Mouse (Mus musculus): Measurements from ENCODE around the gene Cdkn2b. TPM values are rescaled to one million over a fixed set of nuclear protein-coding genes. Genes with fewer than 3 reads are reported as not detected.

Gene Cdkn2b
- polyA plus RNA-seq, 1 experiment = 9.7 TPM

DNA sequence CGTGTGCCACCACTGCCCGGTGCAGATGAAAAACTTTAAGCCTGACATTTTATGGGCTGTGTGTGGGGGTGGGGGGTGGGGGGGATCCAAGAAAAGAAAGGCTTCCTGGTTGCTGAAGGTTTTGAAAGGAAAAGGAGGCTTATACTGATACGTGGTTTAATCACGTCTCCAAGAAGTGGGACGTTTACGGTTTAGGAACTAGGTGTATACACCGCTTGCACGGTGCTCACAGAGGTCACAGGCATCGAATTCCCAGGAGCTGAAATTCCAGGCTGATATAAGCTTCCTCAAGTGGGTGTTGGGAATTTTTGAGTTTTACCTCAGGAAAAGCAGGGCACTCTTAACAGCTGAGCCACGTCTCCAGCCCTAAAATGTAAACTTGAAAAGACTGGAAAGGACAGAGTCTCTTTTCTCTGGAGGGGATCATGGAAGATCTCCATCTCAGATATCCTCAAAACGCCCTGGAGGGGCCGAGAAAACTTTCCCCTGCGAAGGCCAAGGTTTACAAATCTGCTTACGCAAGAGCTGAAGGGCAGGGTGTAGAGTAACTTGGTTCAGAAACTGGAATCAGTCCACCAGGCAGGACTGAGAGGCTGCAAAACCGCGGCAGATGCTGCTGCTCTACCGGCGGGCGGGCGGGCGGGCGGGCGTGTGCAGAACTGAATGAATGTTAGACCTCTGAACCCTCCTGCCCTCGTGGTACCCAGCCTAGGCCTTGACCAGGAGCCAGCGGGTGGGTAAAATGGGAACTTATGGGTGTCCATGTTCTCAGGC, 34.8 kb downstream of the Cdkn2b start:
- no peaks in the 10 kb centered on the region for H3K36me3 ChIP-seq (ENCODE audit: control insufficient read depth, insufficient read depth, low read length)
- 11% methylated on average over 25 of the region's 25 CpGs for WGBS
- TF ChIP-seq CTCF (IDR thresholded peaks at IDR 0.05; ENCODE audit: borderline replicate concordance, control insufficient read depth, extremely low read depth, insufficient read depth, low read length, poor library complexity) (no peak), POLR2A (IDR thresholded peaks at IDR 0.05; ENCODE audit: control insufficient read depth, extremely low read depth, insufficient read depth, low read length, poor library complexity) (no peak)
- DNase-seq = no peak
- H3K4me3 ChIP-seq (ENCODE audit: control insufficient read depth, insufficient read depth, low read length) = no peak overlapping the region
- H3K27me3 ChIP-seq (ENCODE audit: control insufficient read depth, insufficient read depth, low read length) = peaks cover 23% of the 10 kb centered on the region
- H3K4me1 ChIP-seq (replicated peaks; ENCODE audit: control insufficient read depth, insufficient read depth, low read length) = no peaks in the 10 kb centered on the region
- H3K27ac ChIP-seq (ENCODE audit: control insufficient read depth, insufficient read depth, low read length) = no peak overlapping the region

DNA sequence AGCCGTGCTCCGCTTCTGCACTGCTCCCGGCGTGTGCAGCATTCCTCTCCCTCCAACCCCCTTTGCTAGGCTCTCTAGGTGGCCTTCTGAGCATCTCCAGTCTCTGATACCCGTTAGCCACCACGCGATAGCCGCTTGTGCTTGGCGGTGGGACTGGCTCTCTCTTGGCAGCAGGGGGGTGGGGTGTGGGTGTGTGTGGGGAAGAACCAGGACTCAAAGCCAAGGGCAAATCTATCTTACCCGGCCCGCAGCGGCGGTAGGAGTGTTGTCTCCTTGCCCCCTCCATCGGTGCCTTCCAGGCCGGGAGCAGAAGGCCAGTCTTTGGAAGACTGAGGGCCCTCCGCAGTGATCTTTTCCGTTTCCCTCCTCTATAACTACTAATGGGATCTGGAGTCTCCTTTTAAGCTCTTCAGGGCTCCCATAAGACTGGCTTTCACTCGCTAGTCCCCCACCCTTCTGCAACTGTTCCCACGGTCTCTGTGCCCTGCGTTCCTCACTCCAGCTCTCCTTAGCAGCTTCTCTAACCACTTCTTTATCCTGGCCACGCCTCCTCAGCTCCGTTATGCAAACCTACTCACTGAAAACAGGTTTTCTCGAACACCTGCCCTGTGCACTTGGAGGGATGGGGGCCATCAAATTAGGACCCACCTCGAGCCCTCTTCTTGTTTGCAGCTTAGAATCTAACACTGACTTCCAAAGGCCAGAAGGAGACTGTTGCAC, 35.9 kb downstream of the Cdkn2b start:
- no peaks in the 10 kb centered on the region for H3K36me3 ChIP-seq (ENCODE audit: control insufficient read depth, insufficient read depth, low read length)
- DNase-seq = no peak
- no peak for TF ChIP-seq CTCF (IDR thresholded peaks at IDR 0.05; ENCODE audit: borderline replicate concordance, control insufficient read depth, extremely low read depth, insufficient read depth, low read length, poor library complexity)
- no peak for TF ChIP-seq POLR2A (IDR thresholded peaks at IDR 0.05; ENCODE audit: control insufficient read depth, extremely low read depth, insufficient read depth, low read length, poor library complexity)
- no peaks in the 10 kb centered on the region for H3K4me1 ChIP-seq (replicated peaks; ENCODE audit: control insufficient read depth, insufficient read depth, low read length)
- no peak overlapping the region for H3K4me3 ChIP-seq (ENCODE audit: control insufficient read depth, insufficient read depth, low read length)
- no peak overlapping the region for H3K27ac ChIP-seq (ENCODE audit: control insufficient read depth, insufficient read depth, low read length)
- 11% methylated on average over 24 of the region's 24 CpGs for WGBS
- H3K27me3 ChIP-seq (ENCODE audit: control insufficient read depth, insufficient read depth, low read length) = peaks cover 23% of the 10 kb centered on the region

DNA sequence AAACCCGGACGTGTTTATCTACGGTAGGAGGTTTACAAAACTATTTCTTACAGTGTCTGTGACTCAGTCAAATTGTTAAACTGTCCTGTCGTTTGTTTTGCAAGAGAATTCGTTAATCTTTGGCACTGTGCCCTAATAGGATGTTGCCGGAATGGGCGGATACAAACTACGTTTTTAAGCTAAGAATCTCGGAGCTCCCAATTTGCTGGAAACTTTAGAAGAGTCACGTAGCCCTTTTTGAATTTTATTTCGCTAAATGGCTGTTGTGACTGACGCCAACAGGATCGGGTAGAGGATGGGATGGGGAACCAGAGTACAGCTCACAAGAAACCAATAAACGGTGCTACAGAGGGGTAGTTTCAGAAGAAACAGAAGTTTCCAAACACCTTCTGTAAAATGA, 36.8 kb downstream of the Cdkn2b start:
- Histone ChIP-seq H3K4me1 (replicated peaks; ENCODE audit: control insufficient read depth, insufficient read depth, low read length) (no peaks in the 10 kb centered on the region), H3K36me3 (ENCODE audit: control insufficient read depth, insufficient read depth, low read length) (no peaks in the 10 kb centered on the region), H3K27me3 (ENCODE audit: control insufficient read depth, insufficient read depth, low read length) (peaks cover 23% of the 10 kb centered on the region), H3K27ac (ENCODE audit: control insufficient read depth, insufficient read depth, low read length) (no peak overlapping the region), H3K4me3 (ENCODE audit: control insufficient read depth, insufficient read depth, low read length) (no peak overlapping the region)
- no peak for TF ChIP-seq POLR2A (IDR thresholded peaks at IDR 0.05; ENCODE audit: control insufficient read depth, extremely low read depth, insufficient read depth, low read length, poor library complexity)
- WGBS = 7% methylated on average over 14 of the region's 14 CpGs
- DNase-seq = no peak

DNA sequence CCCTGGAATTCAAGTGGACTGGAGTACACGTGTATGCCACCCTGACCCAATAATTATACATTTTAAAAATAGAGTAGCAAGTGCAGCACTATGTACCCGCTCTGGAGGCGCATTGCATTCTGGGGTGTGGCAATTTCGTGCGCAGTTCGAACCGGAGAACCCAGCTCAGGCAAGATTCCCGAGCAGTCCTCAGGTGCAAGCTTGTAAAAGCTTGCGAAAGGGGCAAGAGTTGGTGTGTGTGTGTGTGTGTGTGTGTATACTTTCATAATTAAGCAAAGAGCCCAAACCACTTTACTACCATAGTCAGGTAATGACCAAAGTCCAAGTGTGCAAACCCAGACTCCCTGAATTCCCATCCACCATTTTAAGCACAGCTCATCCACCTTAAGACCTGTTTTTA, 37.3 kb downstream of the Cdkn2b start:
- TF ChIP-seq CTCF (IDR thresholded peaks at IDR 0.05; ENCODE audit: borderline replicate concordance, control insufficient read depth, extremely low read depth, insufficient read depth, low read length, poor library complexity) (no peak), POLR2A (IDR thresholded peaks at IDR 0.05; ENCODE audit: control insufficient read depth, extremely low read depth, insufficient read depth, low read length, poor library complexity) (no peak)
- no peak for DNase-seq
- Histone ChIP-seq H3K27ac (ENCODE audit: control insufficient read depth, insufficient read depth, low read length) (no peak overlapping the region), H3K27me3 (ENCODE audit: control insufficient read depth, insufficient read depth, low read length) (peaks cover 23% of the 10 kb centered on the region), H3K4me3 (ENCODE audit: control insufficient read depth, insufficient read depth, low read length) (no peak overlapping the region), H3K36me3 (ENCODE audit: control insufficient read depth, insufficient read depth, low read length) (no peaks in the 10 kb centered on the region), H3K4me1 (replicated peaks; ENCODE audit: control insufficient read depth, insufficient read depth, low read length) (no peaks in the 10 kb centered on the region)
- WGBS = 7% methylated on average over 9 of the region's 9 CpGs

DNA sequence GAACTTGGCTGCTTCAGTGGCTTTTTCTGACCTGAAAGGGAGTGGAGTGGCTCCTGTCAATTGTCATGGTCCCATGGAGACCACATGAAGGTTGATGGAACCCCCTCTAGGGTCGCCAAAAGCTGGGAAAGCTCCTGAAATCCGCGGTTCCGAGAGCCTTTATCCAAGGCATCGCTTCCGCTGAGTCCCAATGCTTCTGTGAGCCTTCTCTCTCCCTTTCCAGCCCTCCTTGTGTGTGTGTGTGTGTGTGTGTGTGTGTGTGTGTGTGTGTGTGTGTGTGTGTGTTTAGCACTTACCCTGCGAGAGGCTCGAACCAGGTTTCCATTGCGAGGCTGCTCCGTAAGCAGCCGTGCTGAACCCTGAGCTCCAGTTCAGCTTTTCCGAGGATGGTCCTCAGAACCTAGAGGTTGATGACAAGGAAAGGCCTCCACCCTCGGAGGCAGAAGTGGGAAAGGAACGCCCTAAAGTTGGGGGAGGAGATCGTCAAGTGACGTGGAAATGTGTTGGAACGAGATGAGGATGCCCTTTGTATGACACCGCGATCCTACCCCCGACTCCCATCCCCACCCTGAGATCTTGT, 37.8 kb downstream of the Cdkn2b start:
- Histone ChIP-seq H3K27ac (ENCODE audit: control insufficient read depth, insufficient read depth, low read length) (no peak overlapping the region), H3K4me1 (replicated peaks; ENCODE audit: control insufficient read depth, insufficient read depth, low read length) (no peaks in the 10 kb centered on the region), H3K27me3 (ENCODE audit: control insufficient read depth, insufficient read depth, low read length) (peaks cover 23% of the 10 kb centered on the region), H3K4me3 (ENCODE audit: control insufficient read depth, insufficient read depth, low read length) (no peak overlapping the region), H3K36me3 (ENCODE audit: control insufficient read depth, insufficient read depth, low read length) (no peaks in the 10 kb centered on the region)
- TF ChIP-seq POLR2A (IDR thresholded peaks at IDR 0.05; ENCODE audit: control insufficient read depth, extremely low read depth, insufficient read depth, low read length, poor library complexity) (no peak), CTCF (IDR thresholded peaks at IDR 0.05; ENCODE audit: borderline replicate concordance, control insufficient read depth, extremely low read depth, insufficient read depth, low read length, poor library complexity) (no peak)
- DNase-seq = no peak
- 5% methylated on average over 20 of the region's 20 CpGs for WGBS

DNA sequence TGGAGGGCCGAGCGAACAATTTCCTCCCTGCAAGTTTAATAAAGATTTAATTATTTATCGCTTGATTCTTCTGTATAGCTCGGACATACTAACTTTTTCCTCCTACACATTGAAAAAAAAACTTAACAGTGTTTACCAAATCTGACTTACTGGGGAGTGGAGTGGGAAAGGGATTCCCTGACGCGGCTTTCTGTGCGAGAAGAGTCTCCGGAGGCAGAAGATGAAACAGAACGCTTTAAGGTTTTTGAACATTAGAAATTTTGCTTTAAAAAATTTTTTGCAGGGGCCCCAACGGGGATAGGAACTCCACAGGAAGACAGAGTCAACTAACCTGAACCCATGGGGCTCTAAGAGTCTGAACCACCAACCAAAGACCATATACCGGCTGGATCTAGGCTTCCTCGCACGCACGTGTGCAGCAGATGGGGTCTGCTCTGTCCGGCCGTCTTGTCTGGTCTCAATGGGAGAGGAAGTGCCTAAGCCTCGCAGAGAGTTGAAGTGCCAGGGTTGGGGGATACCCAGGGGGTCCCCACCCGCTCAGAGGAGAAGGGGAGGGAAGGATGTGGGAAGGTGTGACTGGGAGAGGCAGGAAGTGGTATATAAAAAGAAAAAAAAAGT, 38.6 kb downstream of the Cdkn2b start:
- no peak for DNase-seq
- Histone ChIP-seq H3K27ac (ENCODE audit: control insufficient read depth, insufficient read depth, low read length) (no peak overlapping the region), H3K36me3 (ENCODE audit: control insufficient read depth, insufficient read depth, low read length) (no peaks in the 10 kb centered on the region), H3K4me1 (replicated peaks; ENCODE audit: control insufficient read depth, insufficient read depth, low read length) (no peaks in the 10 kb centered on the region), H3K27me3 (ENCODE audit: control insufficient read depth, insufficient read depth, low read length) (peaks cover 20% of the 10 kb centered on the region), H3K4me3 (ENCODE audit: control insufficient read depth, insufficient read depth, low read length) (no peak overlapping the region)
- TF ChIP-seq CTCF (IDR thresholded peaks at IDR 0.05; ENCODE audit: borderline replicate concordance, control insufficient read depth, extremely low read depth, insufficient read depth, low read length, poor library complexity) = no peak
- no peak for TF ChIP-seq POLR2A (IDR thresholded peaks at IDR 0.05; ENCODE audit: control insufficient read depth, extremely low read depth, insufficient read depth, low read length, poor library complexity)
- WGBS = 9% methylated on average over 18 of the region's 18 CpGs
